In genomic region chr9:6168391-6169037, GRCm38 (mm10) we compare ENCODE assay signal across 8 mouse cellular contexts. TPM values are rescaled to one million over a fixed set of nuclear protein-coding genes. Genes with fewer than 3 reads are reported as not detected.
A peak's percentile ranks its signal among the peaks of the same experiment; 100 is the strongest.
DNase-seq lines count a peak whose midpoint lies in the region; ATAC-seq and TF ChIP-seq lines count a peak whose summit lies in the region.

Pdgfd (plus strand) TSS chr9:6168584.

- no peaks in the 10 kb centered on the region for H3K36me3 ChIP-seq in forebrain, embryonic 15.5 days
- H3K36me3 ChIP-seq in lung, embryonic 16.5 days (ENCODE audit: control insufficient read depth, insufficient read depth, low read length) = no peaks in the 10 kb centered on the region

- no peaks in the 10 kb centered on the region for H3K9me3 ChIP-seq in forebrain, embryonic 15.5 days
- H3K9me3 ChIP-seq in lung, embryonic 16.5 days (ENCODE audit: control insufficient read depth, low read length) = no peaks in the 10 kb centered on the region

- intact Hi-C loops in heart, postnatal 25 days (cut with DNase I) = loop anchor here (2.0 to 5.0 kb wide), 2 partner anchors 232 to 499 kb away; no protein-coding TSS in a partner anchor

- WGBS in bone marrow, adult 2 months = 3% methylated on average over 32 of the region's 32 CpGs
- WGBS in forebrain, embryonic 15.5 days = 1% methylated on average over 32 of the region's 32 CpGs
- under 1% methylated on average over 32 of the region's 32 CpGs for WGBS in lung, embryonic 16.5 days

- peak within 1 kb of the TSS; percentile 59 for H3K4me2 ChIP-seq in forebrain, embryonic 15.5 days (replicated peaks)
- peak within 1 kb of the TSS; percentile 74 for H3K4me2 ChIP-seq in lung, embryonic 16.5 days (ENCODE audit: low read depth, low read length)

- no peaks in the 10 kb centered on the region for H3K4me1 ChIP-seq in bone marrow, adult 2 months (ENCODE audit: control insufficient read depth, insufficient read depth, low read length)
- H3K4me1 ChIP-seq in forebrain, embryonic 15.5 days = peaks cover 8% of the 10 kb centered on the region
- peaks cover 2% of the 10 kb centered on the region for H3K4me1 ChIP-seq in lung, embryonic 16.5 days (replicated peaks; ENCODE audit: control insufficient read depth, insufficient read depth, low read length)

- no peak within 1 kb of the TSS for H3K27ac ChIP-seq in bone marrow, adult 2 months (ENCODE audit: control insufficient read depth, insufficient read depth, low read depth, low read length, poor library complexity)
- no peak within 1 kb of the TSS for H3K27ac ChIP-seq in forebrain, embryonic 15.5 days (replicated peaks)
- H3K27ac ChIP-seq in lung, embryonic 16.5 days (ENCODE audit: low read length) = peak within 1 kb of the TSS; percentile 22; the same call in 1 of the 2 replicates

- peak; percentile 32; the same call in 1 of the 2 replicates for TF ChIP-seq CTCF in bone marrow, adult 2 months (IDR thresholded peaks at IDR 0.05; ENCODE audit: control insufficient read depth, insufficient read depth, low read length)

- DNase-seq in ES-CJ7 (ENCODE audit: low read depth, low spot score) = peak; percentile 74
- peak; percentile 65 for DNase-seq in heart, postnatal 25 days (ENCODE audit: low spot score)
- DNase-seq in kidney, postnatal 4 days = peak; percentile 81 to 86
- peak; percentile 79 for DNase-seq in retina, embryonic 14.5 days (ENCODE audit: low spot score)

- ATAC-seq in forebrain, embryonic 15.5 days (replicated peaks) = peak; percentile 92
- ATAC-seq in lung, embryonic 16.5 days (ENCODE audit: low read depth) = peak; percentile 94
- no peak for ATAC-seq in CD4-positive, CD25-positive, alpha-beta regulatory T cell, adult 4 months

- no peaks in the 10 kb centered on the region for H3K27me3 ChIP-seq in forebrain, embryonic 15.5 days
- H3K27me3 ChIP-seq in lung, embryonic 16.5 days (ENCODE audit: control insufficient read depth, insufficient read depth, low read depth, low read length) = no peaks in the 10 kb centered on the region

- peak within 1 kb of the TSS; percentile 50 for H3K4me3 ChIP-seq in bone marrow, adult 2 months (replicated peaks; ENCODE audit: control insufficient read depth, low read depth, low read length)
- peak within 1 kb of the TSS; percentile 33 for H3K4me3 ChIP-seq in forebrain, embryonic 15.5 days
- H3K4me3 ChIP-seq in lung, embryonic 16.5 days (ENCODE audit: low read length) = peak within 1 kb of the TSS; percentile 55

- no peak within 1 kb of the TSS; the same call in 1 of the 2 replicates for H3K9ac ChIP-seq in forebrain, embryonic 15.5 days (replicated peaks)
- H3K9ac ChIP-seq in lung, embryonic 16.5 days (ENCODE audit: low read length) = peak within 1 kb of the TSS; percentile 49

- no peak for TF ChIP-seq POLR2A in bone marrow, adult 2 months (IDR thresholded peaks at IDR 0.05; ENCODE audit: borderline replicate concordance, control insufficient read depth, low read depth, low read length)

RNA-seq across cellular contexts. Expression of gene Pdgfd, which starts in this region (rescaled TPM):
- polyA plus RNA-seq in bone marrow, adult 2 months (2011; ENCODE audit: insufficient read depth, insufficient read length, low replicate concordance, missing spikeins) = 1.2 TPM in 1 of 2 replicates, not detected in the other
- 1.00 and 1.8 TPM in 2 replicates for polyA plus RNA-seq in forebrain, embryonic 15.5 days (2015; fragmentation: Nextera tagmentation; extraction: Ambion mirVana)
- total RNA-seq in heart, postnatal 25 days (2021) = 10 to 100 TPM; 11.9 to 13.4 TPM
- polyA plus RNA-seq in lung, embryonic 16.5 days (2015; fragmentation: Nextera tagmentation; extraction: Ambion mirVana) = 6.7 and 8.8 TPM in 2 replicates
- polyA plus RNA-seq in CD4-positive, CD25-positive, alpha-beta regulatory T cell, adult 4 months (2017; shearing (Covaris generic)) = not detected
